ENCODE assay signal across 9 mouse cellular contexts in the genomic region with DNA sequence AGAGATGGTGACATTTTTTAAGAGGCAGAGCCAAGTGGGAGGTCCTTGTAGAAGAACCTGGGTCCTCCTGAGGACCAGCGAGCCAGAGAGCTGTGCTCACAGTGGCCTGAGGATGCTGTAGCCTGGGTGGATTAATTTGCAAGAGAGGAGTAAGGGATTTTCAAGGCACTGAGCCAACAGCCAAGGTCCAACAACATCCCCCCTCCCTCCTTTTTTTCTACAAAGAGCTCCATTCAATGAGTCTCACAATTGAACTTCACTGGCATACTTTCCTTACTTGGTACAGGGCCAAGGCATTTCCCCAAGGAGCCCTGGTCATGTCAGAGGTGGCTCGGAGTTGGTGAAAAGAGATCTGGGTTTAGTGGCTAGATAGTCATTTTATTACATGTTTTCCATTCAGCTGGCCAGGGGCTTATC.
A peak's percentile ranks its signal among the peaks of the same experiment; 100 is the strongest.
DNase-seq lines count a peak whose midpoint lies in the region; ATAC-seq lines count a peak whose summit lies in the region.
"Had no signal": no experiment of that assay in that cellular context is flagged by ENCODE, and none has a peak within 500 bp of the region (broad histone marks: within the 10 kb centered on the region; RNA-seq: fewer than 3 reads in every experiment).

No protein-coding gene starts in this region.

- no peaks in the 10 kb centered on the region for H3K4me1 ChIP-seq in neural tube, embryonic 14.5 days (ENCODE audit: control insufficient read depth, insufficient read depth, low read length)

- DNase-seq in heart, adult 11 months: peak; percentile 94
- no peak for DNase-seq in heart, adult 8-10 months (ENCODE audit: low spot score)
- DNase-seq in retina, postnatal 1 day: peak; percentile 78
- DNase-seq in retina, embryonic 14.5 days (ENCODE audit: low spot score): no peak
- DNase-seq in heart, postnatal 4 days: peak; percentile 86
- no peak for DNase-seq in right cerebral cortex, postnatal 4 days
- DNase-seq in cerebellum, adult 8-10 months: no peak

- WGBS in neural tube, embryonic 14.5 days: 36% methylated on average over 2 of the region's 2 CpGs

- no peak overlapping the region for H3K4me3 ChIP-seq in neural tube, embryonic 14.5 days (ENCODE audit: low read depth, low read length)
- H3K4me3 ChIP-seq: myocyte had no signal

- H3K36me3 ChIP-seq in neural tube, embryonic 14.5 days (ENCODE audit: control insufficient read depth, insufficient read depth, low read length): no peaks in the 10 kb centered on the region

- peak; percentile 66; the same call in 1 of the 2 replicates for ATAC-seq in neural tube, embryonic 14.5 days (ENCODE audit: low read depth)

- H3K27ac ChIP-seq in neural tube, embryonic 14.5 days (ENCODE audit: low read depth, low read length): no peak overlapping the region

- no peak overlapping the region for H3K4me2 ChIP-seq in neural tube, embryonic 14.5 days (ENCODE audit: low read depth, low read length)

- H3K9ac ChIP-seq in neural tube, embryonic 14.5 days (replicated peaks; ENCODE audit: low read depth, low read length): no peak overlapping the region

- no peaks in the 10 kb centered on the region for H3K9me3 ChIP-seq in neural tube, embryonic 14.5 days (ENCODE audit: control insufficient read depth, low read length)

- no peaks in the 10 kb centered on the region for H3K27me3 ChIP-seq in neural tube, embryonic 14.5 days (ENCODE audit: control insufficient read depth, insufficient read depth, low read length)

Comparison
In these comparisons a context has a peak if more than half of its experiments do, and no peak if none do; other contexts are left out.
1. DNase-seq: peak in heart, adult 11 months (single experiment), retina, postnatal 1 day (single experiment) and heart, postnatal 4 days (single experiment); none in heart, adult 8-10 months (single experiment), retina, embryonic 14.5 days (single experiment), right cerebral cortex, postnatal 4 days (single experiment) and cerebellum, adult 8-10 months (single experiment).